9 mouse cellular contexts compared by ENCODE assay signal in genomic region chr13:32169173-32169572, GRCm38 (mm10).
DNase-seq lines count a peak whose midpoint lies in the region; ATAC-seq and TF ChIP-seq lines count a peak whose summit lies in the region.
"Had no signal": no experiment of that assay in that cellular context is flagged by ENCODE, and none has a peak within 500 bp of the region (broad histone marks: within the 10 kb centered on the region; RNA-seq: fewer than 3 reads in every experiment).

No protein-coding gene starts in this region.

- peak; percentile 68; the same call in 1 of the 2 replicates for ATAC-seq in hindbrain, postnatal 0 days
- ATAC-seq in lung, embryonic 15.5 days (ENCODE audit: borderline replicate concordance, extremely low read depth, low FRiP score, low TSS enrichment) = peak; percentile 81; the same call in 1 of the 2 replicates

- H3K27me3 ChIP-seq in hindbrain, postnatal 0 days (ENCODE audit: insufficient read depth, low read length) = no peaks in the 10 kb centered on the region
- peaks cover 6% of the 10 kb centered on the region for H3K27me3 ChIP-seq in lung, embryonic 15.5 days
- H3K27me3 ChIP-seq: heart, embryonic 13.5 days had no signal

- H3K36me3 ChIP-seq in hindbrain, postnatal 0 days (ENCODE audit: insufficient read depth, low read length) = no peaks in the 10 kb centered on the region
- H3K36me3 ChIP-seq in lung, embryonic 15.5 days = no peaks in the 10 kb centered on the region
- H3K36me3 ChIP-seq: heart, embryonic 13.5 days had no signal

- H3K4me2 ChIP-seq in hindbrain, postnatal 0 days (ENCODE audit: low read depth, low read length) = no peak overlapping the region
- no peak overlapping the region for H3K4me2 ChIP-seq in lung, embryonic 15.5 days
- H3K4me2 ChIP-seq: heart, embryonic 13.5 days had no signal

- no peak overlapping the region for H3K4me3 ChIP-seq in hindbrain, postnatal 0 days (ENCODE audit: low read length)
- H3K4me3 ChIP-seq in lung, embryonic 15.5 days = no peak overlapping the region
- H3K4me3 ChIP-seq: heart, embryonic 13.5 days had no signal

- DNase-seq in urinary bladder, postnatal 14 days (ENCODE audit: low spot score) = peak; percentile 36
- DNase-seq in urinary bladder, postnatal 25 days (ENCODE audit: low spot score) = no peak
- DNase-seq in hindbrain, postnatal 0 days (ENCODE audit: low spot score) = peak; percentile 6
- DNase-seq in frontal cortex, postnatal 25 days (ENCODE audit: low spot score in 2 of 2) = no peak
- DNase-seq in layer of hippocampus, adult 9-11 months = no peak
- no peak for DNase-seq in c-Kit-positive CD71-positive TER-119-positive erythroid progenitor cells, embryonic 14.5 days (ENCODE audit: low spot score)
- no peak for DNase-seq in right cerebral cortex, postnatal 14 days

- no peaks in the 10 kb centered on the region; the same call in 1 of the 2 replicates for H3K4me1 ChIP-seq in hindbrain, postnatal 0 days (ENCODE audit: insufficient read depth, low read length)
- H3K4me1 ChIP-seq in lung, embryonic 15.5 days = no peaks in the 10 kb centered on the region

- H3K9ac ChIP-seq in hindbrain, postnatal 0 days (replicated peaks; ENCODE audit: low read length) = no peak overlapping the region
- no peak overlapping the region for H3K9ac ChIP-seq in lung, embryonic 15.5 days
- H3K9ac ChIP-seq: heart, embryonic 13.5 days had no signal

- no peak for TF ChIP-seq CTCF in hindbrain, postnatal 0 days (IDR thresholded peaks at IDR 0.05; ENCODE audit: low read depth)

- no peak overlapping the region for H3K27ac ChIP-seq in hindbrain, postnatal 0 days
- no peak overlapping the region for H3K27ac ChIP-seq in lung, embryonic 15.5 days
- H3K27ac ChIP-seq: heart, embryonic 13.5 days had no signal

- H3K9me3 ChIP-seq in hindbrain, postnatal 0 days (ENCODE audit: low read length) = no peaks in the 10 kb centered on the region
- no peaks in the 10 kb centered on the region for H3K9me3 ChIP-seq in lung, embryonic 15.5 days
- H3K9me3 ChIP-seq: heart, embryonic 13.5 days had no signal

- WGBS in hindbrain, postnatal 0 days = 25% methylated on average over 5 of the region's 5 CpGs
- WGBS in lung, embryonic 15.5 days = 21% methylated on average over 5 of the region's 5 CpGs

Comparison
In these comparisons a context has a peak if more than half of its experiments do, and no peak if none do; other contexts are left out.
1. DNase-seq: peak in urinary bladder, postnatal 14 days (single experiment) and hindbrain, postnatal 0 days (single experiment); none in urinary bladder, postnatal 25 days (single experiment), frontal cortex, postnatal 25 days (0 of 2), layer of hippocampus, adult 9-11 months (single experiment), c-Kit-positive CD71-positive TER-119-positive erythroid progenitor cells, embryonic 14.5 days (single experiment) and right cerebral cortex, postnatal 14 days (single experiment).